Mouse (Mus musculus) neural tube, embryonic 11.5 days (tissue): ENCODE results near the gene Gcnt3. TPM values are rescaled to one million over a fixed set of nuclear protein-coding genes. Genes with fewer than 3 reads are reported as not detected.
"Not testable (repeated sequence)": the region's sequence is repeated elsewhere in the genome, so short reads cannot be mapped to it uniquely, and the experiment has no call there.

Experiments used
- ATAC-seq: fragments of 200-750 bp; cut with Nextera tagmentation; 2 replicates; pipeline ENCODE4 v1.8.0; 2017; ENCODE audit warnings: moderate number of reproducible peaks, mild to moderate bottlenecking, moderate TSS enrichment, moderate library complexity; ENCODE audit not compliant: insufficient read depth, low FRiP score, low TSS enrichment
- DNase-seq: peaks from one replicate; pipeline ENCODE4 v3.0.0-alpha.2; 2015; ENCODE audit warnings: low spot score
- H3K27ac ChIP-seq: fragments of 300-500 bp; sonication (generic); 2 replicates; pipeline ENCODE4 v1.5.1; 2014; ENCODE audit warnings: low read depth, mild to moderate bottlenecking, low read length
- H3K27me3 ChIP-seq: fragments of 300-500 bp; sonication (generic); 2 replicates; pipeline ENCODE4 v1.6.1; 2014; ENCODE audit warnings: mild to moderate bottlenecking, low read length, mixed read lengths; ENCODE audit not compliant: control insufficient read depth, insufficient read depth
- H3K36me3 ChIP-seq: fragments of 300-500 bp; sonication (generic); 2 replicates; pipeline ENCODE4 v1.6.1; 2014; ENCODE audit warnings: mild to moderate bottlenecking, low read length, moderate library complexity, mixed read lengths; ENCODE audit not compliant: control insufficient read depth, insufficient read depth
- H3K4me1 ChIP-seq: fragments of 300-500 bp; sonication (generic); 2 replicates; pipeline ENCODE4 v1.6.1; 2014; ENCODE audit warnings: low read length, mixed read lengths; ENCODE audit not compliant: control insufficient read depth, insufficient read depth
- H3K4me2 ChIP-seq: fragments of 300-500 bp; sonication (generic); 2 replicates; pipeline ENCODE4 v1.6.1; 2014; ENCODE audit warnings: low read depth, mild to moderate bottlenecking, moderate library complexity
- H3K4me3 ChIP-seq: fragments of 300-500 bp; sonication (generic); 2 replicates; pipeline ENCODE4 v1.5.1; 2014; ENCODE audit warnings: low read depth, low read length
- H3K9ac ChIP-seq: fragments of 300-500 bp; sonication (generic); 2 replicates; pipeline ENCODE4 v1.6.1; 2014; ENCODE audit warnings: mild to moderate bottlenecking, low read length
- H3K9me3 ChIP-seq: fragments of 300-500 bp; sonication (generic); 2 replicates; pipeline ENCODE4 v1.6.1; 2016; ENCODE audit warnings: low read length; ENCODE audit not compliant: control insufficient read depth
- WGBS: fragments of 180-500 bp; shearing (Covaris S2); extraction: QIAGEN DNeasy Blood & Tissue Kit; methylation state at CpG from one replicate; pipeline ENCODE4 v1.1.7; 2014; 5-methylcytosine and 5-hydroxymethylcytosine counted together
- polyA plus RNA-seq: library from polyadenylated mRNA; unstranded; fragments of >200 nt; fragmentation: Nextera tagmentation; extraction: Ambion mirVana; gene quantifications from 2 replicates; pipeline ENCODE4 v1.2.1, GENCODE M21; 2014

The Gcnt3 gene
- polyA plus RNA-seq, 1 experiment from 2014 or later = not detected

DNA sequence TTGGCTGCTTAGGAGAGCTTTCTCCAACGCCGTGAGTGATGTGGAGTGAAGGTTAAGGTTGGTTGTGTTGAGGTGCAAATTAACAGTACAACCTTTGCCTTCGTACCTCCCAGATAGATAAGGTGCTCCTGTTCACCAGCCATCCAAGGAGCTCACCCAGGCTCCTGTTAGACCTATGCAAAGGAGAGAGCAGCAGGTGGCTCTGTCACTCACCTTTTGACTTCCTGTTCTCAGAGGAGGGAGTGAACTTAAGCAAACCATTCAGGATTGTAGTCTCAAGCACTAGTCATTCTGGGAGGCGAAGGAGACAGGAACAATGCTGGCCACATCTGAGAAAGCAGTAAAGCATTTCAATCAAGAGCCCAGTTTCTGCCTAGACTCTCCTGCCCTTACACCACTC is 1.2 kb downstream of the Gcnt3 start:
- no peak overlapping the region for H3K4me3 ChIP-seq
- H3K27ac ChIP-seq = no peak overlapping the region
- H3K36me3 ChIP-seq = no peaks in the 10 kb centered on the region
- H3K27me3 ChIP-seq = no peaks in the 10 kb centered on the region
- H3K9ac ChIP-seq = no peak overlapping the region
- H3K4me2 ChIP-seq = no peak overlapping the region
- H3K4me1 ChIP-seq = no peaks in the 10 kb centered on the region
- WGBS = 78% methylated on average over 4 of the region's 4 CpGs
- ATAC-seq (no peak), DNase-seq (no peak)
- no peaks in the 10 kb centered on the region for H3K9me3 ChIP-seq

DNA sequence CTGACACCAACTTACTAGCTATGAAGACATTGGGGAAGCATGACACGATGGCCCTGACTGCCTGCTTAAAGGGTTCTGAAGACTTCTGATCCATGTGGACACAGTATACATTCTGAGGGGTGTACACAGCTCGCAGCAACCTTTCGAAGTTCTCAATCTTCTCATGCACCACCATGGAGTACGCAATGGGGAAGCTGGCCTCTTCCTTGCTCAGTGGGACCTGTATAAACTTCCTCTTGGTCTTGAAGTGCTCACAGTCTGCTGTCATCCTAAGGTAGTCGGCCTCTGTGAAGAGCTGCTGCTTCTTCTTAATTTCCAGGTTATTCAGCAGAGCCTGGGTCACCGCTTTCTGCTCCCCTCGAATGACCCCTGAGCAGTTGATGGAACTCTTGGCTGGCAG is 3.2 kb downstream of the Gcnt3 start:
- Histone ChIP-seq H3K4me2 (no peak overlapping the region), H3K36me3 (no peaks in the 10 kb centered on the region), H3K27me3 (no peaks in the 10 kb centered on the region), H3K9ac (no peak overlapping the region), H3K9me3 (no peaks in the 10 kb centered on the region), H3K27ac (no peak overlapping the region), H3K4me3 (no peak overlapping the region), H3K4me1 (no peaks in the 10 kb centered on the region)
- DNase-seq (no peak), ATAC-seq (no peak)
- WGBS = 91% methylated on average over 7 of the region's 7 CpGs

- Histone ChIP-seq H3K4me1 (no peaks in the 10 kb centered on the region), H3K4me2 (no peak overlapping the region), H3K36me3 (no peaks in the 10 kb centered on the region), H3K9me3 (no peaks in the 10 kb centered on the region), H3K27me3 (no peaks in the 10 kb centered on the region), H3K27ac (no peak overlapping the region), H3K4me3 (no peak overlapping the region), H3K9ac (no peak overlapping the region)
- DNase-seq (no peak), ATAC-seq (no peak)
- WGBS = 79% methylated on average over 9 of the region's 9 CpGs
Measured at GRCm38 (mm10) chr9:70033056-70033455, 4.8 kb downstream of the Gcnt3 start.

- H3K9me3 ChIP-seq = no peaks in the 10 kb centered on the region
- ATAC-seq (no peak), DNase-seq (no peak)
- no peaks in the 10 kb centered on the region for H3K36me3 ChIP-seq
- 91% methylated on average over 1 of the region's 1 CpGs for WGBS
- no peak overlapping the region for H3K27ac ChIP-seq
- H3K4me1 ChIP-seq = no peaks in the 10 kb centered on the region
- H3K4me3 ChIP-seq = no peak overlapping the region
- no peak overlapping the region for H3K4me2 ChIP-seq
- H3K27me3 ChIP-seq = no peaks in the 10 kb centered on the region
- no peak overlapping the region for H3K9ac ChIP-seq
Measured at GRCm38 (mm10) chr9:70032167-70032566, 5.7 kb downstream of the Gcnt3 start.

GRCm38 (mm10) chr9:70025365-70026012 is 12.4 kb downstream of the Gcnt3 start:
- 93% methylated on average over 2 of the region's 2 CpGs for WGBS
- ATAC-seq (no peak), DNase-seq (no peak)
- H3K27me3 ChIP-seq = no peaks in the 10 kb centered on the region
- no peak overlapping the region for H3K4me2 ChIP-seq
- H3K27ac ChIP-seq = no peak overlapping the region
- no peaks in the 10 kb centered on the region for H3K4me1 ChIP-seq
- no peak overlapping the region for H3K4me3 ChIP-seq
- H3K9ac ChIP-seq = no peak overlapping the region
- no peaks in the 10 kb centered on the region for H3K36me3 ChIP-seq
- no peaks in the 10 kb centered on the region for H3K9me3 ChIP-seq

- Histone ChIP-seq H3K27me3 (no peaks in the 10 kb centered on the region), H3K36me3 (no peaks in the 10 kb centered on the region; the same call in 1 of the 2 replicates), H3K4me2 (no peak overlapping the region), H3K9ac (no peak overlapping the region), H3K27ac (no peak overlapping the region), H3K4me3 (no peak overlapping the region), H3K4me1 (no peaks in the 10 kb centered on the region), H3K9me3 (no peaks in the 10 kb centered on the region)
- ATAC-seq (no peak), DNase-seq (no peak)
Measured at GRCm38 (mm10) chr9:70024648-70025047, 13.2 kb downstream of the Gcnt3 start.

- not testable (repeated sequence) for H3K36me3 ChIP-seq, H3K27ac ChIP-seq, H3K4me2 ChIP-seq, H3K4me1 ChIP-seq, H3K9me3 ChIP-seq, H3K27me3 ChIP-seq, DNase-seq, ATAC-seq, H3K4me3 ChIP-seq, H3K9ac ChIP-seq
- 44% methylated on average over 1 of the region's 1 CpGs for WGBS
Measured at GRCm38 (mm10) chr9:70023615-70024014, 14.3 kb downstream of the Gcnt3 start.

DNA sequence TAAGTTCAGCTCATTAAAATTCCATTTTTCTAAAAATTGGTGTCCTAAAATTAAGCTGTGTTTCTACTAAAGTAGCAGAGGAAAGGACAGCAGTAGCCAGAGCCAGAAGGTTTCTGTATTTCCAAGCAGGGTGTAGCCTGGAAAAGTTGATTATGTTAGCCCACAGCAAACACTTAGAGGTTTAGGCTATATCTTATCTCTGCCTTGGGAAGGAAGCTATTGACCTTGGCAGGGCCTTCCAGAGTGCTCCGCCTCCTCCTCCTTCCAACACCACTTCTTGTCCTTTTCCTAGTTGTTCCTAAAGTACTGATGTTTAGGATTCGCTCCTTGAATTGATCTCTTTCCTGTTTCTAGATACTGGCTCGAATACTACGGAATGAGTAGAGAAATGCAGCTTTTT is 15.8 kb downstream of the Gcnt3 start:
- Histone ChIP-seq H3K9ac (no peak overlapping the region), H3K4me2 (no peak overlapping the region), H3K27me3 (no peaks in the 10 kb centered on the region), H3K27ac (no peak overlapping the region), H3K36me3 (no peaks in the 10 kb centered on the region; the same call in 1 of the 2 replicates), H3K4me1 (no peaks in the 10 kb centered on the region), H3K4me3 (no peak overlapping the region), H3K9me3 (no peaks in the 10 kb centered on the region)
- ATAC-seq = no peak
- no peak for DNase-seq
- WGBS = 97% methylated on average over 4 of the region's 4 CpGs

GRCm38 (mm10) chr9:70021610-70022009 is 16.3 kb downstream of the Gcnt3 start:
- Histone ChIP-seq H3K27ac (no peak overlapping the region), H3K9me3 (no peaks in the 10 kb centered on the region), H3K9ac (no peak overlapping the region), H3K4me3 (no peak overlapping the region), H3K4me2 (no peak overlapping the region), H3K4me1 (no peaks in the 10 kb centered on the region), H3K27me3 (no peaks in the 10 kb centered on the region), H3K36me3 (no peaks in the 10 kb centered on the region; the same call in 1 of the 2 replicates)
- WGBS = 90% methylated on average over 1 of the region's 1 CpGs
- ATAC-seq = no peak
- DNase-seq = no peak
